Mouse (Mus musculus) midbrain, embryonic 11.5 days (tissue): ENCODE data around the gene Fbxl8. TPM values are rescaled to one million over a fixed set of nuclear protein-coding genes. Genes with fewer than 3 reads are reported as not detected.

Experiments used
- ATAC-seq: fragments of 200-750 bp; cut with Nextera tagmentation; 2 replicates; pipeline ENCODE4 v1.8.0; 2017; ENCODE audit warnings: moderate TSS enrichment, moderate library complexity; ENCODE audit not compliant: low FRiP score
- DNase-seq: peaks from one replicate; pipeline ENCODE4 v3.0.0; 2015; ENCODE audit warnings: low spot score; ENCODE audit errors: missing footprints
- H3K27ac ChIP-seq: fragments of 300-500 bp; sonication (generic); 2 replicates; pipeline ENCODE4 v1.5.1; 2014; ENCODE audit warnings: low read depth, low read length
- H3K27me3 ChIP-seq: fragments of 300-500 bp; sonication (generic); 2 replicates; pipeline ENCODE4 v1.6.1; 2014; ENCODE audit warnings: mild to moderate bottlenecking, low read length, moderate library complexity, mixed read lengths; ENCODE audit not compliant: control insufficient read depth, insufficient read depth
- H3K36me3 ChIP-seq: fragments of 300-500 bp; sonication (generic); 2 replicates; pipeline ENCODE4 v1.6.1; 2014; ENCODE audit warnings: mild to moderate bottlenecking, low read length, moderate library complexity, mixed read lengths; ENCODE audit not compliant: control insufficient read depth, insufficient read depth
- H3K4me1 ChIP-seq: fragments of 300-500 bp; sonication (generic); 2 replicates; pipeline ENCODE4 v1.6.1; 2014; ENCODE audit warnings: low read length; ENCODE audit not compliant: control insufficient read depth, insufficient read depth
- H3K4me2 ChIP-seq: fragments of 300-500 bp; sonication (generic); 2 replicates; pipeline ENCODE4 v1.6.1; 2014; ENCODE audit warnings: mild to moderate bottlenecking, moderate library complexity
- H3K4me3 ChIP-seq: fragments of 300-500 bp; sonication (generic); 2 replicates; pipeline ENCODE4 v1.5.1; 2014; ENCODE audit warnings: low read depth, low read length
- H3K9ac ChIP-seq: fragments of 300-500 bp; sonication (generic); 2 replicates; pipeline ENCODE4 v1.6.1; 2014; ENCODE audit warnings: low read length
- H3K9me3 ChIP-seq: fragments of 300-500 bp; sonication (generic); 2 replicates; pipeline ENCODE4 v1.6.1; 2016; ENCODE audit warnings: low read length; ENCODE audit not compliant: control insufficient read depth
- WGBS: fragments of 180-500 bp; shearing (Covaris S2); extraction: QIAGEN DNeasy Blood & Tissue Kit; methylation state at CpG from one replicate; pipeline ENCODE4 v1.1.7; 2014; 5-methylcytosine and 5-hydroxymethylcytosine counted together
- polyA plus RNA-seq: library from polyadenylated mRNA; unstranded; fragments of >200 nt; fragmentation: Nextera tagmentation; extraction: Ambion mirVana; gene quantifications from 2 replicates; pipeline ENCODE4 v1.2.1, GENCODE M21; 2014

Fbxl8 gene
- polyA plus RNA-seq, 1 experiment from 2014 or later: 1.5 TPM

GRCm38 (mm10) chr8:105305211-105306145 lies 41.0 kb downstream of the Fbxl8 start, which contains the start of gene Elmo3:
Gene Elmo3 (plus strand): TSS chr8:105305601.
- Histone ChIP-seq H3K9ac (no peak within 1 kb of the TSS), H3K9me3 (no peaks in the 10 kb centered on the region), H3K27ac (0 out of 2 replicates have a peak within 1 kb of the TSS, but pooled peaks have one; percentile 20), H3K27me3 (no peaks in the 10 kb centered on the region), H3K4me3 (no peak within 1 kb of the TSS; the same call in 1 of the 2 replicates), H3K4me2 (peak within 1 kb of the TSS; percentile 14), H3K36me3 (peaks cover 21% of the 10 kb centered on the region), H3K4me1 (peaks cover 8% of the 10 kb centered on the region)
- 9% methylated on average over 28 of the region's 30 CpGs for WGBS
- ATAC-seq: peak; percentile 65
- DNase-seq: peak; percentile 91

GRCm38 (mm10) chr8:105306146-105306691 lies 41.8 kb downstream of the Fbxl8 start:
- DNase-seq: peak; percentile 77
- Histone ChIP-seq H3K4me1 (peaks cover 8% of the 10 kb centered on the region), H3K27ac (0 out of 2 replicates have a peak overlapping the region, but pooled peaks have one; percentile 20), H3K27me3 (no peaks in the 10 kb centered on the region), H3K4me2 (peak overlapping the region; percentile 14; the same call in 1 of the 2 replicates), H3K9ac (no peak overlapping the region), H3K36me3 (peaks cover 18% of the 10 kb centered on the region), H3K9me3 (no peaks in the 10 kb centered on the region), H3K4me3 (no peak overlapping the region)
- 61% methylated on average over 5 of the region's 5 CpGs for WGBS
- peak; percentile 23; the same call in 1 of the 2 replicates for ATAC-seq

GRCm38 (mm10) chr8:105307670-105308069 lies 43.2 kb downstream of the Fbxl8 start:
- H3K4me2 ChIP-seq: no peak overlapping the region
- peak; percentile 35 for DNase-seq
- no peaks in the 10 kb centered on the region for H3K27me3 ChIP-seq
- 94% methylated on average over 13 of the region's 13 CpGs for WGBS
- no peak overlapping the region for H3K9ac ChIP-seq
- H3K27ac ChIP-seq: no peak overlapping the region
- H3K4me1 ChIP-seq: peaks cover 8% of the 10 kb centered on the region
- ATAC-seq: no peak
- no peaks in the 10 kb centered on the region for H3K9me3 ChIP-seq
- H3K36me3 ChIP-seq: peaks cover 9% of the 10 kb centered on the region; the same call in 1 of the 2 replicates
- H3K4me3 ChIP-seq: no peak overlapping the region

- H3K36me3 ChIP-seq: peaks cover 13% of the 10 kb centered on the region; the same call in 1 of the 2 replicates
Observed at GRCm38 (mm10) chr8:105308428-105308827, 44.0 kb downstream of the Fbxl8 start.

GRCm38 (mm10) chr8:105309142-105309847 lies 44.8 kb downstream of the Fbxl8 start:
- Histone ChIP-seq H3K27me3 (no peaks in the 10 kb centered on the region), H3K4me2 (no peak overlapping the region), H3K27ac (no peak overlapping the region), H3K9ac (no peak overlapping the region), H3K4me3 (no peak overlapping the region), H3K9me3 (no peaks in the 10 kb centered on the region), H3K4me1 (peaks cover 8% of the 10 kb centered on the region), H3K36me3 (peaks cover 15% of the 10 kb centered on the region)
- DNase-seq: peak; percentile 44
- no peak for ATAC-seq
- 86% methylated on average over 15 of the region's 15 CpGs for WGBS

More at GRCm38 (mm10) chr8:105308428-105308827, 44.0 kb downstream of the Fbxl8 start:
- H3K9me3 ChIP-seq: no peaks in the 10 kb centered on the region
- 92% methylated on average over 10 of the region's 10 CpGs for WGBS
- DNase-seq: no peak
- ATAC-seq: no peak
- H3K27me3 ChIP-seq: no peaks in the 10 kb centered on the region
- H3K4me2 ChIP-seq: no peak overlapping the region
- H3K4me3 ChIP-seq: no peak overlapping the region
- H3K9ac ChIP-seq: no peak overlapping the region
- H3K4me1 ChIP-seq: peaks cover 8% of the 10 kb centered on the region
- H3K27ac ChIP-seq: no peak overlapping the region

GRCm38 (mm10) chr8:105310118-105310517 lies 45.7 kb downstream of the Fbxl8 start:
- Histone ChIP-seq H3K4me3 (no peak overlapping the region), H3K4me1 (peaks cover 8% of the 10 kb centered on the region), H3K36me3 (peaks cover 15% of the 10 kb centered on the region), H3K27ac (no peak overlapping the region), H3K9ac (no peak overlapping the region), H3K4me2 (no peak overlapping the region), H3K27me3 (no peaks in the 10 kb centered on the region), H3K9me3 (no peaks in the 10 kb centered on the region)
- DNase-seq (peak; percentile 44), ATAC-seq (no peak)
- WGBS: 85% methylated on average over 8 of the region's 8 CpGs

GRCm38 (mm10) chr8:105311718-105312117 lies 47.3 kb downstream of the Fbxl8 start:
- H3K27me3 ChIP-seq: no peaks in the 10 kb centered on the region
- H3K9ac ChIP-seq: no peak overlapping the region
- DNase-seq (peak; percentile 56), ATAC-seq (no peak)
- no peaks in the 10 kb centered on the region for H3K4me1 ChIP-seq
- H3K4me2 ChIP-seq: no peak overlapping the region
- no peak overlapping the region for H3K4me3 ChIP-seq
- no peak overlapping the region for H3K27ac ChIP-seq
- no peaks in the 10 kb centered on the region for H3K9me3 ChIP-seq
- WGBS: 79% methylated on average over 1 of the region's 1 CpGs
- peaks cover 15% of the 10 kb centered on the region for H3K36me3 ChIP-seq

GRCm38 (mm10) chr8:105312891-105313481 lies 48.5 kb downstream of the Fbxl8 start:
- Histone ChIP-seq H3K4me3 (no peak overlapping the region), H3K27ac (no peak overlapping the region), H3K36me3 (peaks cover 10% of the 10 kb centered on the region), H3K27me3 (no peaks in the 10 kb centered on the region), H3K4me1 (no peaks in the 10 kb centered on the region), H3K9ac (no peak overlapping the region), H3K4me2 (no peak overlapping the region), H3K9me3 (no peaks in the 10 kb centered on the region)
- 86% methylated on average over 8 of the region's 8 CpGs for WGBS
- ATAC-seq: no peak
- DNase-seq: peak; percentile 53
